Mouse (Mus musculus) C2C12 (cell line): Measurements from ENCODE around the gene Gm21830. TPM values are rescaled to one million over a fixed set of nuclear protein-coding genes. Genes with fewer than 3 reads are reported as not detected.
"Not testable (repeated sequence)": the region's sequence is repeated elsewhere in the genome, so short reads cannot be mapped to it uniquely, and the experiment has no call there.

Experiments used
- H3K27me3 ChIP-seq: one replicate; pipeline ENCODE4 v1.6.1; 2011; ENCODE audit not compliant: control insufficient read depth, insufficient read depth, insufficient read length
- H3K36me3 ChIP-seq: one replicate; pipeline ENCODE4 v1.6.1; 2011; ENCODE audit not compliant: control insufficient read depth, insufficient read depth
- H3K4me3 ChIP-seq: one replicate; pipeline ENCODE4 v1.5.1; 2011; ENCODE audit warnings: mild to moderate bottlenecking, control low read depth; ENCODE audit not compliant: poor library complexity, insufficient read depth, severe bottlenecking
- H3K79me2 ChIP-seq: one replicate; pipeline ENCODE4 v1.6.1; 2011; ENCODE audit not compliant: control insufficient read depth, insufficient read depth
- H3K79me3 ChIP-seq: one replicate; pipeline ENCODE4 v1.6.1; 2011; ENCODE audit warnings: low read depth, control low read depth
- H3ac ChIP-seq: one replicate; pipeline ENCODE3; 2011; ENCODE audit warnings: low read depth; ENCODE audit not compliant: control insufficient read depth, insufficient read length
- CEBPB ChIP-seq: IDR thresholded peaks from one replicate; pipeline ENCODE4 v1.6.1; 2011; ENCODE audit warnings: low read depth, mild to moderate bottlenecking, control low read depth, moderate library complexity
- CTCF ChIP-seq: IDR thresholded peaks from one replicate; pipeline ENCODE4 v1.5.1; 2011; ENCODE audit not compliant: control insufficient read depth, insufficient read depth, insufficient read length
- FOSL1 ChIP-seq: IDR thresholded peaks from one replicate; pipeline ENCODE4 v1.8.0; 2011; ENCODE audit warnings: mild to moderate bottlenecking, low read length; ENCODE audit not compliant: poor library complexity, insufficient read depth, severe bottlenecking
- MAX ChIP-seq: IDR thresholded peaks from one replicate; pipeline ENCODE4 v1.6.1; 2011; ENCODE audit warnings: mild to moderate bottlenecking, control low read depth
- MYOD1 ChIP-seq: IDR thresholded peaks from one replicate; pipeline ENCODE4 v1.6.1; 2011; ENCODE audit warnings: low read depth; ENCODE audit not compliant: control insufficient read depth, insufficient read length
- MYOG ChIP-seq: IDR thresholded peaks from one replicate; pipeline ENCODE4 v1.6.1; 2011; ENCODE audit not compliant: control insufficient read depth, insufficient read length; ENCODE audit errors: extremely low read depth
- USF1 ChIP-seq: IDR thresholded peaks from one replicate; pipeline ENCODE4 v1.6.1; 2011; ENCODE audit warnings: low read depth, mild to moderate bottlenecking, control low read depth, moderate library complexity
- polyA plus RNA-seq: library from polyadenylated mRNA; unstranded; fragments of >200 nt; fragmentation: generic; extraction: Trizol; gene quantifications from one replicate; pipeline ENCODE4 v1.2.1, GENCODE M21; 2012; ENCODE audit warnings: missing spikeins

The Gm21830 gene
- polyA plus RNA-seq, 1 experiment = not detected

- Histone ChIP-seq H3K79me3 (no peaks in the 10 kb centered on the region), H3K36me3 (no peaks in the 10 kb centered on the region), H3ac (no peak within 1 kb of the TSS), H3K4me3 (no peak within 1 kb of the TSS), H3K27me3 (no peaks in the 10 kb centered on the region), H3K79me2 (no peaks in the 10 kb centered on the region)
- TF ChIP-seq CEBPB (no peak), CTCF (no peak), MYOG (no peak), MYOD1 (no peak)
Measured at GRCm38 (mm10) chr2:67445780-67446179, 32.3 kb downstream of the Gm21830 start, which contains the start of gene Xirp2. Gene Xirp2 (plus strand): TSS chr2:67446002.

DNA sequence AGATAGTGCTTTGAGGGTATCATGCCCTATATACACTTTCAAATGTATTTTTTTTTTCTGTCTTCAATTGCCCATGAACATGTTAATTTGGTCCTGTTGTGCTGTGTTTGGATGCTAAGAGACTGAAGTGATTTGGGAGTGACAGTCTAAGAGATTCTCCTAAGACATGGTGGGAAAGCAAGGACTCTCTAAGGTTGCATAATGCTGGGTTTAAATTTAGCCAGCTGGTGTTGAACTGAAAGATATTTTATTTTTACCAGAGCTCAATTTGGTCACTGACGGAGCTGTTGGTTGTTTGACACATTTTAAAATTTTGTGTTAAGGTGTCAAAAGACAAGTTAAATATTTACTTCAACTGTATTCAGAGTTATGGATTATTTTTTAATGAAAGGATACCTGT is 33.2 kb downstream of the Gm21830 start:
- no peak for TF ChIP-seq MYOD1
- TF ChIP-seq MAX = no peak
- no peak for TF ChIP-seq MYOG
- TF ChIP-seq FOSL1 = no peak
- TF ChIP-seq CTCF = no peak
- TF ChIP-seq CEBPB = no peak
- TF ChIP-seq USF1 = no peak
- no peak overlapping the region for H3K4me3 ChIP-seq
- no peaks in the 10 kb centered on the region for H3K27me3 ChIP-seq

DNA sequence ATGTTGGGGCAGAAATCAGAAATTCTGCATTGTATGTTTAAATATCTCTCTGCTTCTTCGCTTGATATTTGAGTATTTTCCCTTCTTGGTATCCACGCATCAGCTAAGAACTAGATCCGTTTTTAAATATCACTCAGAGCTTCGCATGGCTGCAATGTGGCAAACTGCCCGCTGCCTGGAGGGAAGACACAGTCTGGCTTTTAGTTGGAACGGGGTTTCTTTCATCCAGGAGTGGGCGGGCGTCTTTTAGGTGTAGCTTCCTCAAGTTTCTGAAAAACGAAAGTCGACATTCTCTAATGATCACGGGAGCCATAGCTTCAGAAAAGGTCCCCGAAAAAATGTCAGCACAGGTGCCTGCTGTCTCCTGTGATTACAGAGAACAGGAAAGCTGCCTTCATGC is 33.7 kb downstream of the Gm21830 start:
- no peak overlapping the region for H3ac ChIP-seq
- no peaks in the 10 kb centered on the region for H3K79me3 ChIP-seq
- no peaks in the 10 kb centered on the region for H3K79me2 ChIP-seq
- no peak overlapping the region for H3K4me3 ChIP-seq
- no peak for TF ChIP-seq USF1
- no peak for TF ChIP-seq MAX
- TF ChIP-seq FOSL1 = no peak
- TF ChIP-seq MYOG = no peak
- TF ChIP-seq CTCF = no peak
- no peak for TF ChIP-seq CEBPB
- no peak for TF ChIP-seq MYOD1
- no peaks in the 10 kb centered on the region for H3K36me3 ChIP-seq
- no peaks in the 10 kb centered on the region for H3K27me3 ChIP-seq

More for the DNA sequence above, 33.2 kb downstream of the Gm21830 start:
- Histone ChIP-seq H3K36me3 (no peaks in the 10 kb centered on the region), H3K79me2 (no peaks in the 10 kb centered on the region), H3K79me3 (no peaks in the 10 kb centered on the region), H3ac (no peak overlapping the region)

- Histone ChIP-seq H3K4me3 (no peak overlapping the region), H3ac (no peak overlapping the region), H3K79me2 (no peaks in the 10 kb centered on the region), H3K36me3 (no peaks in the 10 kb centered on the region), H3K27me3 (no peaks in the 10 kb centered on the region), H3K79me3 (no peaks in the 10 kb centered on the region)
- no peak for TF ChIP-seq FOSL1
- TF ChIP-seq CEBPB = no peak
- TF ChIP-seq CTCF = no peak
- TF ChIP-seq USF1 = no peak
- no peak for TF ChIP-seq MAX
- no peak for TF ChIP-seq MYOD1
- TF ChIP-seq MYOG = no peak
Measured at GRCm38 (mm10) chr2:67460857-67461256, 47.3 kb downstream of the Gm21830 start.

GRCm38 (mm10) chr2:67467036-67467435 is 53.5 kb downstream of the Gm21830 start:
- Histone ChIP-seq H3K79me2 (no peaks in the 10 kb centered on the region), H3K36me3 (no peaks in the 10 kb centered on the region), H3K79me3 (no peaks in the 10 kb centered on the region), H3ac (no peak overlapping the region), H3K27me3 (no peaks in the 10 kb centered on the region), H3K4me3 (no peak overlapping the region)
- TF ChIP-seq CEBPB (no peak), MAX (no peak), FOSL1 (no peak), MYOG (no peak), MYOD1 (no peak), CTCF (no peak), USF1 (no peak)

DNA sequence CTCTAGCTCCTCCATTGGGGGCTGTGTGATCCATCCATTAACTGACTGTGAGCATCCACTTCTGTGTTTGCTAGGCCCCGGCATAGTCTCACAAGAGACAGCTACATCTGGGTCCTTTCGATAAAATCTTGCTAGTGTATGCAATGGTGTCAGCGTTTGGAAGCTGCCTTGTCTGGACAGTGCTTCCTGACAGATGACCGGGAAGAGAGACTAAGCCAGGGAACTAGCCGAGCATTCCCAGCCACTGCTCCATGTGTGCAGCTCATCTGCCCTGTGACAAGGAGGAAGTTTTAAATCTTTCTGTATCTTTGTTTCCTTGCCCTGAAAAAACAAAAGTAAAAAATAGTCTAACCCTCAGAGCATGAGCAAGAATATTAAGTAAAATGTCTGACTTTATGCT is 56.5 kb downstream of the Gm21830 start:
- H3K4me3 ChIP-seq, H3ac ChIP-seq, H3K36me3 ChIP-seq, H3K79me2 ChIP-seq, H3K79me3 ChIP-seq, H3K27me3 ChIP-seq: not testable (repeated sequence)
